Mouse (Mus musculus): ENCODE results near the gene Rybp. TPM values are rescaled to one million over a fixed set of nuclear protein-coding genes. Genes with fewer than 3 reads are reported as not detected.

The Rybp gene
- polyA plus RNA-seq, 1 experiment from 2014 or later: 16.7 TPM

- ATAC-seq (no peak), DNase-seq (ENCODE audit: low spot score) (peak; percentile 41)
- Histone ChIP-seq H3K9me3 (replicated peaks; ENCODE audit: control insufficient read depth, low read length) (no peaks in the 10 kb centered on the region), H3K4me3 (ENCODE audit: low read depth, low read length) (no peak overlapping the region), H3K36me3 (ENCODE audit: control insufficient read depth, insufficient read depth, low read length) (no peaks in the 10 kb centered on the region), H3K4me2 (ENCODE audit: low read length) (no peak overlapping the region), H3K27ac (ENCODE audit: low read depth, low read length) (no peak overlapping the region), H3K4me1 (ENCODE audit: control insufficient read depth, insufficient read depth, low read length) (peaks cover 6% of the 10 kb centered on the region), H3K9ac (ENCODE audit: low read length) (no peak overlapping the region), H3K27me3 (replicated peaks; ENCODE audit: control insufficient read depth, insufficient read depth, low read length) (no peaks in the 10 kb centered on the region)
- WGBS: 74% methylated on average over 5 of the region's 5 CpGs
Measured at GRCm38 (mm10) chr6:100197102-100197501, 90.2 kb downstream of the Rybp start.

DNA sequence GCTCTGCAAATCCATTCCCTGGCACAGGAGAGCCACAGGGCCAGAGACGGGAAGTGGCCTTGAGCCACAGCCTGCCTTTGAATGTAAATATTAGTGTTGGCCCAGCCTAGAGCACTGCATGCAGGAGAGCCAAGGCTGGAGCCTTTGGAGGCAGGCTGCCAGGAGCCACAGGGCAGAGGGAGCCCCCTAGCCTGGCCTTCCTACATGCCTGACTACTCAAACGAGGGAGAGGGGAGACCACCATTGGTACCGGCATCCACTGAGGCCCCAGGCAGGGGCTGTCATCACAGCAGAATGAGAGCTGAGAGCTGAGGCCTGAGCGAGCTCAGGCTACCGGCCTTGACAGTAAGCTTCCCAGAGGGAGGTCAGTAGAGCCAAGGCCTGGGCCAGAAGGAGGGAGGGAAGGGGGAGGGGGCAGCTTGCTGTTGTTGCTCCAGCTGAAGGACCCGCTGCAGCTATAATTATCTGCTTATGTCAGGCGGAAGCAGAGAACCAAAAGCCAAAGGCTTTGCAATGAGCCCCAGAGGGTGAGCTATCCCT, 91.3 kb downstream of the Rybp start:
- Histone ChIP-seq H3K27me3 (replicated peaks; ENCODE audit: control insufficient read depth, insufficient read depth, low read length) (no peaks in the 10 kb centered on the region), H3K4me2 (ENCODE audit: low read length) (no peak overlapping the region), H3K36me3 (ENCODE audit: control insufficient read depth, insufficient read depth, low read length) (no peaks in the 10 kb centered on the region), H3K4me3 (ENCODE audit: low read depth, low read length) (no peak overlapping the region), H3K9me3 (replicated peaks; ENCODE audit: control insufficient read depth, low read length) (no peaks in the 10 kb centered on the region), H3K9ac (ENCODE audit: low read length) (no peak overlapping the region), H3K27ac (ENCODE audit: low read depth, low read length) (0 out of 2 replicates have a peak overlapping the region, but pooled peaks have one; percentile 10), H3K4me1 (ENCODE audit: control insufficient read depth, insufficient read depth, low read length) (peaks cover 6% of the 10 kb centered on the region)
- DNase-seq (ENCODE audit: low spot score): peak; percentile 33
- WGBS: 13% methylated on average over 7 of the region's 7 CpGs
- no peak for ATAC-seq

GRCm38 (mm10) chr6:100195091-100195490, 92.2 kb downstream of the Rybp start:
- H3K4me1 ChIP-seq (ENCODE audit: control insufficient read depth, insufficient read depth, low read length): peaks cover 6% of the 10 kb centered on the region
- no peak overlapping the region for H3K9ac ChIP-seq (ENCODE audit: low read length)
- no peak overlapping the region for H3K27ac ChIP-seq (ENCODE audit: low read depth, low read length)
- no peak overlapping the region for H3K4me2 ChIP-seq (ENCODE audit: low read length)
- no peaks in the 10 kb centered on the region for H3K27me3 ChIP-seq (replicated peaks; ENCODE audit: control insufficient read depth, insufficient read depth, low read length)
- DNase-seq (ENCODE audit: low spot score) (no peak), ATAC-seq (no peak)
- 76% methylated on average over 5 of the region's 5 CpGs for WGBS
- no peak overlapping the region for H3K4me3 ChIP-seq (ENCODE audit: low read depth, low read length)
- H3K36me3 ChIP-seq (ENCODE audit: control insufficient read depth, insufficient read depth, low read length): no peaks in the 10 kb centered on the region
- H3K9me3 ChIP-seq (replicated peaks; ENCODE audit: control insufficient read depth, low read length): no peaks in the 10 kb centered on the region

DNA sequence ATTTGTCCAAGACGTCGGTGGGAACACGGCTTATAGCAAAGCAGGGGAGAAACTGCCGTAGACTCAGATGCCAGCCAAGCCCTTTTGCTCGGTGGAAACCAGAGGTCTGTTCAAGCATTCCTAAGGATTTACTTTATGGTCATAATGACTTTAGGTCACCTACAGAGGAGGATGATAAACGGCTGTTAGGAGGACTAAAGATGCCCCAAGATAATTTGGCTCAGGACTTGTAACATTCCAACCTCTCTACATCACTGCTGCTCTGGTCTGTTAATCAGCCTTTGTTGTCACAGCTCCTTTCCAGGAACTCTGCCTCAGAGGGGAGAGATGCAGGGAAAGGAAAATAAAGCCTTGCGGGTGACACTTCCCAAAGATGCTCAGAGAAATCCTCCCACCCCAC, 93.5 kb downstream of the Rybp start:
- Histone ChIP-seq H3K27me3 (replicated peaks; ENCODE audit: control insufficient read depth, insufficient read depth, low read length) (no peaks in the 10 kb centered on the region), H3K4me2 (ENCODE audit: low read length) (no peak overlapping the region), H3K36me3 (ENCODE audit: control insufficient read depth, insufficient read depth, low read length) (no peaks in the 10 kb centered on the region), H3K4me3 (ENCODE audit: low read depth, low read length) (no peak overlapping the region), H3K9me3 (replicated peaks; ENCODE audit: control insufficient read depth, low read length) (no peaks in the 10 kb centered on the region), H3K4me1 (ENCODE audit: control insufficient read depth, insufficient read depth, low read length) (peaks cover 6% of the 10 kb centered on the region), H3K27ac (ENCODE audit: low read depth, low read length) (no peak overlapping the region), H3K9ac (ENCODE audit: low read length) (no peak overlapping the region)
- ATAC-seq: no peak
- 77% methylated on average over 7 of the region's 7 CpGs for WGBS
- no peak for DNase-seq (ENCODE audit: low spot score)

DNA sequence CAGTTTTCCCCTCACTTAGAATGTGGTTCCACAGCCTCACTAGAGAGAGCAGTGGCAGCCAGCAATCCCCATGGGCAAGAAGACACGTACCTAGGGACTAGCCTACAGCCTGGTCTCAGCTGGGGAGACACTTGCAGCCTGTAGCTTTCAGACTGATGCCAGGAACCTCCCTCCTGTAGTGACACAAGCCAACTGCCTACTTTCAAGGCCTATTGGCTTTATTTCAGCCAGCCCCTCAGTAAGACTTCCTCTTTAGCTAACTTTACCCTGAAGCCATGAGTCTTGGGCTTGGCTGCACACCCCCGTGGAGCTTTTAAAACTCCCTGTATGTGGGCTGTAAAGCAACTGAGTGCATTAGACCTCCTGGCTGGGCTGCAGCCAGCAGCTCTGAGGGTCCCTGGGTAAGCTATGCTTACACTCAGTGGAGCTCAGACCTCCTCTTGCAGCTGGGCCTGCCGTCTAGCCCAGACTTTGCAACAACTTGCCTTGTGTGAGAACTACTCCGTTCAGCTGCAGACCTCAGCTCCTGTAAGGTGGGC, 94.5 kb downstream of the Rybp start:
- ATAC-seq: no peak

GRCm38 (mm10) chr6:100190803-100191559, 96.3 kb downstream of the Rybp start:
- Histone ChIP-seq H3K4me3 (ENCODE audit: low read depth, low read length) (no peak overlapping the region), H3K4me2 (ENCODE audit: low read length) (no peak overlapping the region), H3K36me3 (ENCODE audit: control insufficient read depth, insufficient read depth, low read length) (no peaks in the 10 kb centered on the region), H3K27me3 (replicated peaks; ENCODE audit: control insufficient read depth, insufficient read depth, low read length) (no peaks in the 10 kb centered on the region), H3K9me3 (replicated peaks; ENCODE audit: control insufficient read depth, low read length) (no peaks in the 10 kb centered on the region), H3K4me1 (ENCODE audit: control insufficient read depth, insufficient read depth, low read length) (peaks cover 4% of the 10 kb centered on the region), H3K27ac (ENCODE audit: low read depth, low read length) (no peak overlapping the region), H3K9ac (ENCODE audit: low read length) (no peak overlapping the region)
- DNase-seq (ENCODE audit: low spot score) (no peak), ATAC-seq (no peak)
- 88% methylated on average over 15 of the region's 15 CpGs for WGBS

More for the DNA sequence above, 94.5 kb downstream of the Rybp start:
- Histone ChIP-seq H3K9ac (ENCODE audit: low read length) (no peak overlapping the region), H3K27ac (ENCODE audit: low read depth, low read length) (no peak overlapping the region), H3K4me2 (ENCODE audit: low read length) (no peak overlapping the region), H3K4me1 (ENCODE audit: control insufficient read depth, insufficient read depth, low read length) (peaks cover 6% of the 10 kb centered on the region), H3K27me3 (replicated peaks; ENCODE audit: control insufficient read depth, insufficient read depth, low read length) (no peaks in the 10 kb centered on the region), H3K4me3 (ENCODE audit: low read depth, low read length) (no peak overlapping the region), H3K9me3 (replicated peaks; ENCODE audit: control insufficient read depth, low read length) (no peaks in the 10 kb centered on the region), H3K36me3 (ENCODE audit: control insufficient read depth, insufficient read depth, low read length) (no peaks in the 10 kb centered on the region)
- WGBS: 53% methylated on average over 4 of the region's 4 CpGs
- no peak for DNase-seq (ENCODE audit: low spot score)

GRCm38 (mm10) chr6:100190310-100190709, 97.0 kb downstream of the Rybp start:
- no peak for DNase-seq (ENCODE audit: low spot score)
- no peak overlapping the region for H3K9ac ChIP-seq (ENCODE audit: low read length)
- H3K27ac ChIP-seq (ENCODE audit: low read depth, low read length): no peak overlapping the region
- H3K27me3 ChIP-seq (replicated peaks; ENCODE audit: control insufficient read depth, insufficient read depth, low read length): no peaks in the 10 kb centered on the region
- H3K9me3 ChIP-seq (replicated peaks; ENCODE audit: control insufficient read depth, low read length): no peaks in the 10 kb centered on the region
- H3K4me1 ChIP-seq (ENCODE audit: control insufficient read depth, insufficient read depth, low read length): no peaks in the 10 kb centered on the region
- H3K4me2 ChIP-seq (ENCODE audit: low read length): no peak overlapping the region
- no peak for ATAC-seq
- no peaks in the 10 kb centered on the region for H3K36me3 ChIP-seq (ENCODE audit: control insufficient read depth, insufficient read depth, low read length)
- WGBS: 86% methylated on average over 10 of the region's 10 CpGs
- H3K4me3 ChIP-seq (ENCODE audit: low read depth, low read length): no peak overlapping the region

GRCm38 (mm10) chr6:100188883-100189743, 98.2 kb downstream of the Rybp start:
- Histone ChIP-seq H3K27me3 (replicated peaks; ENCODE audit: control insufficient read depth, insufficient read depth, low read length) (no peaks in the 10 kb centered on the region), H3K9me3 (replicated peaks; ENCODE audit: control insufficient read depth, low read length) (no peaks in the 10 kb centered on the region), H3K4me2 (ENCODE audit: low read length) (no peak overlapping the region), H3K4me1 (ENCODE audit: control insufficient read depth, insufficient read depth, low read length) (no peaks in the 10 kb centered on the region), H3K27ac (ENCODE audit: low read depth, low read length) (no peak overlapping the region), H3K4me3 (ENCODE audit: low read depth, low read length) (no peak overlapping the region), H3K36me3 (ENCODE audit: control insufficient read depth, insufficient read depth, low read length) (no peaks in the 10 kb centered on the region), H3K9ac (ENCODE audit: low read length) (no peak overlapping the region)
- ATAC-seq: no peak
- WGBS: 64% methylated on average over 7 of the region's 7 CpGs
- DNase-seq (ENCODE audit: low spot score): no peak
